Mouse (Mus musculus) heart, postnatal 0 days (tissue): ENCODE results near the gene Qser1. TPM values are rescaled to one million over a fixed set of nuclear protein-coding genes. Genes with fewer than 3 reads are reported as not detected.

ENCODE experiments used
- ATAC-seq: fragments of 200-750 bp; cut with Nextera tagmentation; 2 replicates; pipeline ENCODE4 v1.8.0; 2017; ENCODE audit warnings: low read depth, moderate number of reproducible peaks, moderate library complexity; ENCODE audit not compliant: insufficient read depth
- DNase-seq: peaks from one replicate; pipeline ENCODE4 v3.0.0-alpha.2; 2016; ENCODE audit warnings: low spot score
- H3K27ac ChIP-seq: fragments of 300-500 bp; sonication (generic); 2 replicates; pipeline ENCODE4 v1.5.1; 2014; ENCODE audit warnings: low read depth, mild to moderate bottlenecking
- H3K27me3 ChIP-seq: fragments of 300-500 bp; sonication (generic); 2 replicates; pipeline ENCODE4 v1.6.1; 2014; ENCODE audit warnings: low read length, mixed read lengths; ENCODE audit not compliant: control insufficient read depth, insufficient read depth
- H3K36me3 ChIP-seq: fragments of 300-500 bp; sonication (generic); replicated peaks from 2 replicates; pipeline ENCODE4 v1.6.1; 2014; ENCODE audit warnings: low read length, mixed read lengths; ENCODE audit not compliant: control insufficient read depth, insufficient read depth
- H3K4me1 ChIP-seq: fragments of 300-500 bp; sonication (generic); 2 replicates; pipeline ENCODE4 v1.6.1; 2014; ENCODE audit warnings: antibody characterized with exemption; ENCODE audit not compliant: control insufficient read depth, insufficient read depth
- H3K4me2 ChIP-seq: fragments of 300-500 bp; sonication (generic); 2 replicates; pipeline ENCODE4 v1.6.1; 2014; ENCODE audit warnings: low read depth, mild to moderate bottlenecking, low read length, moderate library complexity
- H3K4me3 ChIP-seq: fragments of 300-500 bp; sonication (generic); 2 replicates; pipeline ENCODE4 v1.5.1; 2014; ENCODE audit warnings: low read depth, low read length
- H3K9ac ChIP-seq: fragments of 300-500 bp; sonication (generic); replicated peaks from 2 replicates; pipeline ENCODE4 v1.6.1; 2014; ENCODE audit warnings: low read depth, low read length, mixed read lengths
- H3K9me3 ChIP-seq: fragments of 300-500 bp; sonication (generic); replicated peaks from 2 replicates; pipeline ENCODE4 v1.6.1; 2016; ENCODE audit warnings: low read length; ENCODE audit not compliant: control insufficient read depth
- CTCF ChIP-seq: IDR thresholded peaks from 2 replicates; pipeline ENCODE4 v1.5.1; 2016; ENCODE audit warnings: antibody characterized with exemption, control low read depth, low read depth
- EP300 ChIP-seq: IDR thresholded peaks from 2 replicates; pipeline ENCODE4 v1.6.1; 2016; ENCODE audit warnings: antibody characterized with exemption, low read depth
- WGBS: fragments of 180-500 bp; shearing (Covaris S2); extraction: QIAGEN DNeasy Blood & Tissue Kit; methylation state at CpG from one replicate; pipeline ENCODE4 v1.1.7; 2014; 5-methylcytosine and 5-hydroxymethylcytosine counted together
- polyA plus RNA-seq: library from polyadenylated mRNA; unstranded; fragments of >200 nt; fragmentation: Nextera tagmentation; extraction: Ambion mirVana; gene quantifications from 2 replicates; pipeline ENCODE4 v1.2.1, GENCODE M21; 2015
- total RNA-seq: library from RNA; depleted of rRNA; stranded (reverse); fragments of >200 nt; gene quantifications from 2 replicates; pipeline ENCODE4 v1.2.3, GENCODE M21; 2014; ENCODE audit warnings: low replicate concordance

Gene Qser1
- total and polyA plus RNA-seq, 2 experiments from 2014 or later, result 3.4 to 7.6 TPM

GRCm38 (mm10) chr2:104740248-104740949 lies 76.2 kb downstream of the Qser1 start:
- Histone ChIP-seq H3K27ac (no peak overlapping the region), H3K4me2 (no peak overlapping the region), H3K4me3 (no peak overlapping the region), H3K4me1 (peaks cover 7% of the 10 kb centered on the region; the same call in 1 of the 2 replicates), H3K9ac (no peak overlapping the region), H3K9me3 (no peaks in the 10 kb centered on the region), H3K27me3 (no peaks in the 10 kb centered on the region), H3K36me3 (no peaks in the 10 kb centered on the region)
- ATAC-seq, result no peak
- TF ChIP-seq CTCF, result no peak
- TF ChIP-seq EP300, result no peak
- 72% methylated on average over 7 of the region's 7 CpGs for WGBS
- DNase-seq, result no peak

GRCm38 (mm10) chr2:104739691-104740090 lies 76.9 kb downstream of the Qser1 start:
- H3K36me3 ChIP-seq, result no peaks in the 10 kb centered on the region
- H3K4me2 ChIP-seq, result no peak overlapping the region
- H3K9me3 ChIP-seq, result no peaks in the 10 kb centered on the region
- no peak for ATAC-seq
- DNase-seq, result no peak
- no peak overlapping the region for H3K27ac ChIP-seq
- no peaks in the 10 kb centered on the region for H3K27me3 ChIP-seq
- H3K9ac ChIP-seq, result no peak overlapping the region
- H3K4me3 ChIP-seq, result no peak overlapping the region
- peaks cover 7% of the 10 kb centered on the region; the same call in 1 of the 2 replicates for H3K4me1 ChIP-seq
- WGBS, result 91% methylated on average over 2 of the region's 2 CpGs
- TF ChIP-seq CTCF (no peak), EP300 (no peak)

- Histone ChIP-seq H3K36me3 (no peaks in the 10 kb centered on the region), H3K4me2 (no peak overlapping the region), H3K27me3 (no peaks in the 10 kb centered on the region), H3K4me3 (no peak overlapping the region), H3K27ac (no peak overlapping the region), H3K4me1 (no peaks in the 10 kb centered on the region), H3K9me3 (no peaks in the 10 kb centered on the region), H3K9ac (no peak overlapping the region)
- 67% methylated on average over 7 of the region's 7 CpGs for WGBS
- DNase-seq (no peak), ATAC-seq (no peak)
- TF ChIP-seq EP300 (no peak), CTCF (no peak)
Observed at GRCm38 (mm10) chr2:104736241-104736640, 80.3 kb downstream of the Qser1 start.

GRCm38 (mm10) chr2:104732562-104733256 lies 83.9 kb downstream of the Qser1 start:
- no peak overlapping the region for H3K4me2 ChIP-seq

GRCm38 (mm10) chr2:104732033-104732444 lies 84.5 kb downstream of the Qser1 start:
- WGBS, result 56% methylated on average over 9 of the region's 9 CpGs
- Histone ChIP-seq H3K27ac (no peak overlapping the region), H3K36me3 (no peaks in the 10 kb centered on the region), H3K27me3 (no peaks in the 10 kb centered on the region), H3K9ac (no peak overlapping the region), H3K9me3 (no peaks in the 10 kb centered on the region), H3K4me3 (no peak overlapping the region), H3K4me1 (no peaks in the 10 kb centered on the region), H3K4me2 (no peak overlapping the region)
- ATAC-seq (no peak), DNase-seq (no peak)
- TF ChIP-seq CTCF, result no peak
- no peak for TF ChIP-seq EP300

More at GRCm38 (mm10) chr2:104732562-104733256, 83.9 kb downstream of the Qser1 start:
- TF ChIP-seq CTCF (no peak), EP300 (no peak)
- H3K9ac ChIP-seq, result no peak overlapping the region
- ATAC-seq (no peak), DNase-seq (no peak)
- H3K4me3 ChIP-seq, result no peak overlapping the region
- WGBS, result 69% methylated on average over 7 of the region's 7 CpGs
- no peaks in the 10 kb centered on the region for H3K9me3 ChIP-seq
- no peaks in the 10 kb centered on the region for H3K27me3 ChIP-seq
- H3K36me3 ChIP-seq, result no peaks in the 10 kb centered on the region
- no peak overlapping the region for H3K27ac ChIP-seq
- H3K4me1 ChIP-seq, result no peaks in the 10 kb centered on the region
